Mouse (Mus musculus): ENCODE results near the gene Suv39h1.
A peak's percentile ranks its signal among the peaks of the same experiment; 100 is the strongest.
"Not testable (repeated sequence)": the region's sequence is repeated elsewhere in the genome, so short reads cannot be mapped to it uniquely, and the experiment has no call there.

Gene Suv39h1

DNA sequence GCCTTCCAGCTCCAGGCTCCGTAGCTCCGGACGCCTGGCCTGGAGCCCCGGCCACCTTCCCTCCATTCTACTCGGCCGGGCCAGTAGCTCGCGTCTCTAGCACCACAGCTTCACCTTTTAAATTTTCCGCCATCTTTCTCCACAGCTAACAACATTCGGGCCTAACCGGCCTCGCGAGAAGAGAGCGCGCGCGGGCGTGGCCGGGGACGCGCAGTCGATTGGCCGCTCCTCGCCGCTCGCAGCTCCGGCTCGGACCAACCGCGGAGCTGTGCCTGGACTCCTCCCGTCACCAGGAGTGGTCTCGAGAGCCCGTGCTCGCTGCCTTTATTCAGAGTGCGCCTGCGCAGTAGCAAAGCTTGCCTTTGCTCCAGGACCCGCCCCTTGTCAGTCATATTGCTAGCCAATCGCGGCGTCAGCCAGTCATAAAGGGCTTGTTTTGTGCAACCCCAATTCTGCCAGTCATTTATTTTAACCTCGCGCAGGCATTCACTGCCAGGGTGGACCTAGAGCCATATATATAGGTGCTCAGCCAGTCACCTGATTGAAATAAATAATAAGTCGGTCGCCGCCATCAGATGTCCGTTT is at the start of gene Suv39h1:
TSS of gene Suv39h1 (minus strand) at position 331 of the 585 bp plus-strand sequence.
- peak; percentile 74 to 92 for DNase-seq (ENCODE audit: low spot score in 2 of 2)

DNA sequence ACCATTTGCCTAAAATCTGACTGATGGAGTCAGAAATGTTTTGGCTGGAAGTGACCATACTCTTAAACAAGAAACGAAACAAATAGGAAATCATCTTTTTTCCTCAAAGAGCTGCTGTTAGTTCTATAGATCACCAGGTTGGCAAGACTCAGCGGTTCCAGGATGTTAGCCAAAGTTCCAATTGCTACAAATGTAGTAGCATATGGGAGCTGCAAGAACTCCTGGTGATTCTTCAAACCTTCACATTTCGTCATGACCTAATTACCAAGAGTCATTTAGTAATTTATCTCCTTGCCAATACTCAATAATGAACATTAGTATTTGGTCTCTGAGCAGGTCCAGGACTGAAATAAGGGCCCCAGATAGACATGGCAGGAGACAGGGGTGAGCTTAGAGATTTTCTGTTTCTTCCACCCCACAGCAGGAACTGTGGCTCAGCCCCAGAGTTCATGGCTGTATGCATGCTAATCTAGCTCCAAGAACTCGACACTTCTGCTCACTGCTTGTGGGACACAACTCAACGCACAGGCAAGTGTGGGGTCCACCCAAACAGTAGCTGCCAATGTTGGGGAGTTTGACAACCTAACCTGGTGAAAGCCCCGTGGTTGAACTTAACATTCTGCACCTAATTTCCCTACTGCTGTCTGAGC is 49.4 kb upstream of the Suv39h1 start:
- DNase-seq (ENCODE audit: low spot score in 2 of 2), result no peak

DNA sequence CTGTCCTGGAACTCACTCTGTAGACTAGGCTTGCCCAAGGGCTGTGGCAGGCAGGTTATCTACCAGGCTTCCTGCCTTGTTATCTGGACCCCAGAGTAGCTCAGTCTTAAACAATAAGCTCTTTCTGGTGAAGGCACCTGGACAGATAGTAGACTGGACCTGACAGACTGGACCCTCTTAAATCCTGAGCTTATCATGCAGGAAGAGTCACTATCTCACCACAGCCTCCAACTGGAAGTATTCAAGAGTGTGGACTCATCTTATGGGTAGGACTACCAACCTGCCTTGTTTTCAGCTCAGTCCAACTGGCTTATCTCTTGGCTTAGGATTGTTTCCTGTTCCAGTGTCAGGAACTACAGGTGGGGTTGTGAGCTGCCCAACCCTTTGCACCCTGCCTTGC is 42.7 kb upstream of the Suv39h1 start:
- DNase-seq (ENCODE audit: low spot score in 2 of 2), result no peak

DNA sequence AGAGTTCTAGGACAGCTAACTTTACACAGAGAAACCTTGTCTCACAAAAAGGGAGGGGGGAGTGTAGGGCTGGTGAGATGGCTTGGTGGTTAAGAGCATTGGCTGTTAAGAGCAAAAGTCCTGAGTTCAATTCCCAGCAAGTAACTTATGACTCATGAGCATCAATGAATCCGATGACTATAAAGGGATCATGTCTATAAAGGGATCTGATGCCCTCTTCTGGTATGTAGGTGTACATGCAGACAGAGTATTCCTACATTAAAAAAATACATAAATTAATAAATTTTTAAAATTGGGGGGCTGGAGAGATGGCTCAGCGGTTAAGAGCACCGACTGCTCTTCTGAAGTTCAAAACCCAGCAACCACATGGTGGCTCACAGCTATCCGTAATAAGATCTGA is 40.7 kb upstream of the Suv39h1 start:
- no peak for DNase-seq (ENCODE audit: low spot score in 2 of 2)

DNA sequence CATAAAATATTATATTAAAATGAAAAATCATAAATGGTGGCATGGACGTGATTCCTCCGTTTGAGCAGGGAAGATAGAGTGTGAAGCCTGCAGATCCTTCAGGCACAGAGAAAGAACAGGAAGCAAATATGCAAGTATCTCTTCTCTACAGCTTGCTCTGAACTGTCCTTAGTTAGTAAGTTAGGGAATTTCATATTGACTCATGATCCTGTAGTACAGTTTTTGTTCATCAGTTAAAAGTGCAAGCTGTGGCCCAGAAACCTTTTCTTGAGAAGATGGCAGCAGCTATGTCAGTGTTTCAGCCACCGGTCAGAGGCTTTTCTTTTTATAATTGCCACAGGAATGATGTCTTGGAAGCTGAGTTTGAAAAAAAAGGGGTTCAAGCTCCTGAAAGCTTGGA is 30.5 kb upstream of the Suv39h1 start:
- DNase-seq (ENCODE audit: low spot score in 2 of 2), result no peak

DNA sequence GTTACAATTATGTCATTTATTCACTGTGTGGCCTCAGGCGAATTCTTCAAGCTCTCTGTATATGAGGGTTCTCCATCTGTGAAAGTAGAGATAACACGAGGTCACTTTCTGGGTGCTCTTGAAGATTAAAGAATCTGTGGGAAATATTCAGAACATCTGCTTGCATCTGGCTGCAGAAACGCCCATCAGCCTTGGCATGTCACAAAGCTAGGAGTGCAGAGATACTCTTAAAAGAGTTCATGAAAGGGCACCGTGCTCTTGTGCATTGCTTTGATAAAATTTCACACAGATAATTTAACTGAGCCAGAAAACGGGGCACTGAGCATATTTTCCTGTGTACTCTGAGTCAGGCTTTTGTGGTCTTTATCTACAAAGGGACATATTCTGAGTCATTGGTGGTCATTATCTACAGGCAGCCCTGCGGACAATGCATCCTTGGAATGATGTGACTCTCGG is 27.7 kb upstream of the Suv39h1 start:
- no peak for DNase-seq (ENCODE audit: low spot score in 2 of 2)

DNA sequence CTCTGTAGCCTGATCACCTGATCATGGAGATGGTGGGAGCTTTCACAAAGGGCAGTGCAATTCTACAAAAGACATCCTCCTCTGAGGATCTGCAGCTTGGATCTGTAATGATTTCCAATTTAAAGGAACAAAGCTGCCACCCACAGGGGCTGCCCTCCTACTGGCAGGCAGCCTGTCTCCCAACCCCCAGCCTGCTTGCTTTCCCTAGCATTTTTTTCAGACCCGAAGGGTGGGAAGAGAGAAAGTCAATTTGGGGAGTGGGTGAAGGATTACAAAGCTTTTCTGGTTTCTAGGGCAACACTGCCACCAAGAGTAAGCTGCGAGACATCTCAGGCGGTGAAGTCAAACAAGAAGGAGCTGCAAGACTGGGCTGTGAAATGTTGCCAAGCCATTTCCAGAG is 26.5 kb upstream of the Suv39h1 start:
- no peak for DNase-seq (ENCODE audit: low spot score in 2 of 2)

DNA sequence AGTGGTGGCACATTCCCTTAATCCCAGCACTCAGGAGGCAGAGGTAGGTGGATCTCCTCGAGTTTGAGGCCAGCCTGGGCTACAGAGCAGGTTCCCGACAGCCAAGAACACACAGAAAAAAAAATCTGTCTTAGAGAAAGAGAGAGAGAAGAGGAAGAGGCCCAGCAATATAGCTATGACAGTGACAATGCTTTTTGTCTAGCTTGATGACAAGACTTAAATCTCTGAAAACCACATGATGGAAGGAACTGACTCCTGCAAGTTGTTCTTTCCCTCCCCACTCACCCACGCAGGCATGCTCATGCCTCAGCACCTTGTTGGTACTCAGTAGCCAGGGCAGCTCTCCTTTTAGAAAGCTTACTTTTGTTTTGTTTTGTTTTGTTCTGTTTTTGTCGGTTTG is 24.9 kb upstream of the Suv39h1 start:
- no peak for DNase-seq (ENCODE audit: low spot score in 2 of 2)

DNA sequence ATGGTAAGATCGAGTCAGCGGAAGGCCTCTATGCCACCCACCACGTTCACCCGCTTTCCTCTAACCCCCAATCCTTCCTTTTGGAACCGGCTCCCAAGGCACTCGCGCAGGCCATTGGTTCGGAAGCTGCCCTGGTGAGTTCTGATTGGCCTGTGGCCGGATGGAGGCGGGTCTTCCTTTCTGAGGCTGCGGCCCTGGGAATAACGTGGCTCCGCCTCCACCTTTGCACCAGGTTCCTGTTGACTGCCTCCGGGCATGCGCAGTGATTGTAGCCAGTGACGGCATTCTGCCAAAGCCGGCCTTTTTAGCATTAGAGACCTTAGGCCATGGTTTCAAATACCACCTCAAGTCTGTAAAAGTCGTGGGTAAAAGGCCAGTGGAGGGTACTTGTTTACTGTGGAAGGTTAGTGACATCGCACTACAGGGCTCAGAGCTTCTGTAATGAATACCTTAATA is 22.3 kb upstream of the Suv39h1 start:
- DNase-seq (ENCODE audit: low spot score in 2 of 2), result peak; percentile 88 to 95

DNA sequence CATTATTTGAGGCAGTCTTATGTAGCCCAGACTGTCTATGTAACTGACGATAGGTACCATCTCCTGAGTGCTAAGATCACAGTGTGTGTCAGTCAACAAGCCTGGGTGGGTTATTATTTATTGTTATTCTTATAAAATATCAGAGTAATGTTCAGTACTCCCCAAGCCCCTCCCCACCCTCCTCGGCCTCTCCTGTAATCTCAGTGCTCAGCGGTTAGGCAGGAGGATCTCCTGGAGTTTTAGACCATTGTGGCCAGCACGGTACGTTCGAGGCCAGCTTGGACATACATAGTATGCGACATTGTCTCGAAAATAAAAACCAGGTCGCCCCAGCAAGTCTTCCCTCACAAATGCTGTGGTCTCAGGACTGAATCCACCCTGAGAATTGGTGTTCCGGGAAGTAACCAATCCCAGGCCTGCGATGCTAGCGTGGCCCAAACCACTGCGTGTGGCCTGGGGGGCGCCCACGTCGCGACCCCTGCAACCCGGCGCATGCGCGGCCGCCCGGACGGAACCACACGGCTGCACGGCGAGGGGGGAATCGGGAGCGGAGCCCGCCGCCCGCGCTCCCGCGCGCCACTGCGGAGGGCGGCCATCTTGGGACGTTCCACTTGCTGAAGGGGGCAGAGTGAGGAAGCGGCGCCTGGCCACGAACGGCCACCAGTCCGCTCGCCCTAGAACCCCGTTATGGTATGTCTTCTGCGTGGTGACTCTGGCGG is 21.7 kb upstream of the Suv39h1 start:
- DNase-seq (ENCODE audit: low spot score in 2 of 2), result peak in 1 of 2 experiments; percentile 88

DNA sequence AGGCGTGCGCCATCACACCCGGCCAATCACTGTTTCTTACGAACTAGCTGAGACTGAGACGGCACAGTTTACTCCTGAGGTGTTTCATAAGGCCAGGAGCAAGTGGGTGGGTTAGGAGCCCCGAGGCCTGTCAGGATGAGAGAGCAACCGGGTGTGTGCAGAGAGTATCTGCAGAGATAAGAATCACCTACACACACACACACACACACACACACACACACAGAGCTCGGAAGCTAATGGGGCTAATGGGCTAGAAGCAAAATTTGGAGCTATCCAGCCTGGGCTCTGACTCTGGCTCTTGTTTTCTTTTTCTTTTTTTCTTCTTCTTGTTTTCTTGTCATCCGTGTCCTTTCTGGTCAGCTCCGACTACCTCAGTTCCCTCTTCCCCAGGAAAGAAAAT is 21.0 kb upstream of the Suv39h1 start:
- DNase-seq (ENCODE audit: low spot score in 2 of 2), result no peak

DNA sequence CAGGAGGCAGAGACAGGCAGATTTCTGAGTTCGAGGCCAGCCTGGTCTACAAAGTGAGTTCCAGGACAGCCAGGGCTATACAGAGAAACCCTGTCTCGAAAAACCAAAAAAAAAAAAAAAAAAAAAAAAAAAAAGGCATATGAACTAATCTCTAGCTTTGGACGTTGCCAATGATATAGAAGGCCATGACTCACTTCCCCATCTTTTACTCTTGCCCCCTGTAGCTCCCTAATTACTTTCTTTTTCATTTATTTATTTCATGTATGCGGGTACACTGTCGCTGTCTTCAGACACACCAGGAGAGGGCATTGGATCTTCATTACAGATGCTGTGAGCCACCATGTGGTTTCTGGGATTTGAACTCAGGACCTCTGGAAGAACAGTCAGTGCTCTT is 16.4 kb upstream of the Suv39h1 start:
- DNase-seq (ENCODE audit: low spot score in 2 of 2), result not testable (repeated sequence)

DNA sequence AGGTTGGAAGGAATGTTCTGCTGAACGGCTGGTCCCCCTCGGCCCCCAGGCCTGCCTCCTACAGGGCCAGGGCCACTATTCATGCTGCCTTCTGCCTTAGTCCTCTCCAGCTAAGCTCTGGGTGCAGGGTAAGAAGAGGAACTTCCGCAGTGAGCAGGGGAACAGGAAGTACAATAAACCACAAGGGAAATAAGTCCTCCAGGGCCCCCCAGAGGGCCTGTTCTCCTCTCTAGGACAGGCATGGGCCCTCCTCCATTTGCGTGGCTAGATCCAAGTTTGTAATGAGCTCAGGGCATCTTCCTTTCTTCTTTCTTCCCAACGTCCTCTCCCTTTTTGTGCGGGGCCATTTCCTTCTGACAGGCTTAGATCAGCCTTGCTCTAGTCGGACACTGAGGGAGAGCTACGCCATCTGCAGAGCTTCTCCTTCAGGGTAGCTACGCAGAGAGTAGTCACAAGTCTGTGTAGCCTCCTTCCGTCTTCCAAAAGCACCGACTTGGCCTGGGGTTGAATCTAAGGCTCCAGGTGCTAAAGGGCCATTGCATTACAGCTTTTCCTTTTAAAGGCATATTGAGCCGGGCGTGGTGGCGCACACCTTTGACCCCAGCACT is 15.9 kb upstream of the Suv39h1 start, which contains the start of gene Was:
TSS of gene Was (minus strand) at position 153 of the 608 bp plus-strand sequence.
- no peak for DNase-seq (ENCODE audit: low spot score in 2 of 2)

DNA sequence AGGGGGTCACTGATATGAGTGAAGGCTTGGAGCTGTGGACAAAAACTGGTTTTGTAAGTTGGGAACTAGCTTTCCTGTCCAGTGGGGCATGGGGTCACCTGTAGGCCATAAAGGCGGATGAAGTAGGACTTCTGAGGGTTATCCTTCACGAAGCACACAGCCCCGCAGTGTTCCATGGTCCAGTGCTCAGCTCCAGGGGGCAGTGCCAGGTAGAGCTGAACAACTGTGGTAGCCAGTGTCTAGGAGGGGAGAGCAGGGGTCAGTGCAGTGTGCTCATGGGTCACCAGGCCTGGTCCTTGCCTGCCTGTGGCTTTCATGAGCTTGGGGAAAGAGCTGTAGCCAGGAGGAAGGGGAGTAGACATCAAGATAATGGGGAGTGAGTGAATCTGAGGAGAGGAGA is 15.2 kb upstream of the Suv39h1 start:
- no peak for DNase-seq (ENCODE audit: low spot score in 2 of 2)

DNA sequence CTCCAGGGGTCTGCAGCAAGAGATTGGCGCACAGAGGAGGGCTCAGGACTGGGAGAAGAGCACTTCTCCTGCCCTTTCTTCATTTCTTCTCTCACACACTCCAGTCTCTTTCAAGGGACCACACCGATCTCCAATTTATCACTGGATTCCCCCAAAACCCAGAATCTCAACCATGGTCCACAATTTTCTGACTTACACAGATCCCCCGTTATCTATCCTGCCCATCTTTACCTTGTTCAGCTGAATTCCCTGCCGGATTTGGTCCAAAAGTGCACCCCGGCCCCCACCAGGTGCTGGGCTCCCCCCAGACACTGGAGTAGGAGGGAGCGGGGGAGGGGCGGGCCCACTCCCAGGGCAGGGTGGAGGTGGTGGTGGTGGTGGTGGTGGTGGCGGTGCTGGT is 11.1 kb upstream of the Suv39h1 start:
- no peak for DNase-seq (ENCODE audit: low spot score in 2 of 2)

DNA sequence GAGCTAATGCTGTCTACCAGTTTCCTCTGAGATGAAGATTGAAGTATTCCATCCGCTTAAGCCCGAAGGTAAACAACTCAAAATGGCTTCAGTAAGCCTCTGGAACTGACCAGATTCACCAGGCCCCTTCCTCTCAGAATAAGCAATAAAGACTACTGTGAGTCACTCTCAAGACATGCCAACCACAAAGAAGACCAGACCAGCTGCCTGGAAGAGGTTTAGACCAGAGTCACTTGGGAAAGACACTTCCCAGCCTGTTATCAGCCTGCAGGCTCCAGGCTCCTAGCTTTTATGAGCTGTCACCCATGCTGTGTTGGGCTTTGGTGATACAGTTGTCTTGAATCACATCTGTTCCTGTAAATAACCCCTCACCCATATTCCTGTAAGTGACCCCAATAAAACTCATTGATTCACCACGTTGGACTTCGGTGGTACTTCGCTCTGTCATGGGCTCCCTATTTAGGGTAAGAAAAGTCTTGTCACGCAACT is 10.3 kb upstream of the Suv39h1 start:
- DNase-seq (ENCODE audit: low spot score in 2 of 2), result no peak

DNA sequence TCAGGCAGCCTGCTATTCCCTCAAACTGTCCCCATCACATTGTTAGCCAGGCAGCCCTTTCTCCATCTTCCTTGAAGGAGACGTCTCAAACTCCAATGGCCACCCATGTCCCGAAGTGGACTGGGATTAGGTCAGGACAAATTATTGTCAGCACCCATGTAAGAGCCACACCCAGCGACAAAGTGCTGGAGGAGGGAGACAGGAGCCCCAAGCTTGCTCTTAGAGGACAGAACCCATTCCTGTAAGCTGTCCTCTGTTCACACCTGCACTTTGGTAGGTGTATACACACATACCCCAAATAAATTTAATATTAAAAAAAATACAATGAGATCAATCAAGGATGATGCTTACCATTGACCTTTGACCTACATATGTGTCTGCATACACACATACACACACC is 544 bp upstream of the Suv39h1 start:
- no peak for DNase-seq (ENCODE audit: low spot score in 2 of 2)

DNA sequence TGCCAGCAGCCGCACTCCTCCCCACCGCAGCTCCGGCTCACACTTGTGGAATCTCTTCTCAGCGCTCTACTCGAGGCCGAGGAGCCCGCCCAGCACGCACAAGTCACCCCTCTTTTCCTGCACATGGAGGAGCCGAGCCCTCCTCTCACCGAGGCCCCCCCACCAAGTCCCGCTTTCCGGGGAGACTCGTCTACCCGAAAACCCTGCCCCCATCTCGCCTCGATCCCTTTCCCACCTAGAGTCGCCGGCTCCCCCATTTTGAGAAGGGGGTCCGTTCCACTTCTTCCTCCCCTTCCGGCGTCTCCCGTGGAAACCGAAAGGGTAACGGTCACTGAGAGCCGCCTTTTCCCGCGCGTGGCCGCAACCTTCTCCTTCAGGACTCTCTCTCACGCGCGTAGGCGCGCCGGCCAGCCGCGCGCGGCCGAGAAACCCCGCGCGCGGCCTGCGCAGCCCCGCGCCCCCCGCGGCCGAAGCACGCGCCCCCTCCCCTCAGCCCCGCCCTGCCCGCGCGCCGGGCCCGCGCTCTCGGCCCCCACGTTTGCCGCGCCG is 605 bp downstream of the Suv39h1 start:
- no peak for DNase-seq (ENCODE audit: low spot score in 2 of 2)

DNA sequence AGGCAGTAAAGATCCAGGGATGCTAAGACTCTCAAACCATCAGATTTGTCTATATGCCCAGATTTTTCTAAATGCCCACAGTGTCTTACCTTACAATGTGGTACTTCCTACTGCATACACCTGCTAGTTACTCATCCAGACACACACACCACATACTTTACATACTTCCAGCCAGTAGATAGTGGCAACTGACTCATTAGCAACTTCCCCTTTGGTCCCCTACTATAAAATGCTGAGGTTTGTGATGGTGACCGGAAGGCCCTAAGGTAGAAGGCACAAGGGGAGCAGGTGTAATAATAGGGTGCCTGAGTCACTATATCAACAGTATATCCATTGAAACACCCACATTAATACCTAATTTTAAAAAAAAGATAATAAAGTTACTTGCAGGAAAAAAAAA is 5.4 kb downstream of the Suv39h1 start:
- no peak for DNase-seq (ENCODE audit: low spot score in 2 of 2)

DNA sequence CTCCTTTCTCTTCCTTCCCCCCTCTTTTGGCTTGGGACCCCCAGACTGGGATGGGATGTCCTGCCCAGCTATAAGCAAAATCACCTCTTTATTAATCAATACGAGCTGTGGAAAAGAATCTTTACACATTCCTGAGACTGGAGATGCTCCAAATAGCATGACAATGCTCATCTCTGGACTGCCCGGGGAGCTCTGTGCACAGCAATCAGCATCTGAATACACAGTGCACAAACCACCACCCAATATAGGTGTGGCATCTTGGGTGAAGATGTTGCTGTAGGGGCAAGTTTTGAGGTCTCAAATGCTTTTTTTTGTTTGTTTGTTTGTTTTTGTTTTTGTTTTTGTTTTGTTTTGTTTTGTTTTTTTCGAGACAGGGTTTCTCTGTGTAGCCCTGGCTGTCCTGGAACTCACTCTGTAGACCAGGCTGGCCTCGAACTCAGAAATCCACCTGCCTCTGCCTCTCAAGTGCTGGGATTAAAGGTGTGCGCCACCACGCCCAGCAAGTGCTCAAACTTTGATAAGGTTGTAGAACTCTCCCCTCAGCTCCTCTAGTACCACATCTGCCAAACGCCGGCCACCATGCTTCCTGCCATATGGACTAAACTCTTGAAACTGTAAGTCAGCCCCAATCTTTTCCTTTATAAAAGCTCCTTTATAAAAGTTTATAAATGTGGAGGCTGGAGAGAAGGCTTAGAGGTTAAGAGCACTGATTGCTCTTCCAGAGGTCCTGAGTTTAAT is 23.3 kb downstream of the Suv39h1 start:
- DNase-seq (ENCODE audit: low spot score in 2 of 2), result not testable (repeated sequence)

DNA sequence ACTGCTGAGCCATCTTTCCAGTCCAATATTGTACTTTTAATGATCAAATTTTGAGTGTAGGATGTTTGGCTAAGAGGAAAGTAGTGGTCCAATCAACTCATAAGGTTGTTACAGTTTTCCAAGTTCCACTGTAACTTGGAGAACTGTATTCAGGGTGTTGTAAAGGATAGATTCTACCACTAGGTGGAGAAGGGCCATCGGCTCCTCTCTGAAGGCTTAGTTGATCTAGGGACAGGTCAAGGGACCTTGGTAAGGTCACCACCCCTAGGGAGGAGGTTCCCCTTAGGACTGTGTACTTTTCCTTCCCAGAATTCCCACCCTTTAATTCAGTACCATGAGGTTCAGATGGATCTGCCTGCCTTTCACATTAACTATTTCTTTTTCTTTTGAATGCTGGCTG is 41.6 kb downstream of the Suv39h1 start:
- DNase-seq (ENCODE audit: low spot score in 2 of 2), result no peak
